Mouse (Mus musculus) lung, postnatal 25 days (tissue): Measurements from ENCODE around the gene Mbd5.
A peak's percentile ranks its signal among the peaks of the same experiment; 100 is the strongest.
"Not testable (repeated sequence)": the region's sequence is repeated elsewhere in the genome, so short reads cannot be mapped to it uniquely, and the experiment has no call there.

Source experiments
- DNase-seq: peaks from one replicate; pipeline ENCODE4 v3.0.0; 2022; ENCODE audit warnings: low spot score

Gene Mbd5

DNA sequence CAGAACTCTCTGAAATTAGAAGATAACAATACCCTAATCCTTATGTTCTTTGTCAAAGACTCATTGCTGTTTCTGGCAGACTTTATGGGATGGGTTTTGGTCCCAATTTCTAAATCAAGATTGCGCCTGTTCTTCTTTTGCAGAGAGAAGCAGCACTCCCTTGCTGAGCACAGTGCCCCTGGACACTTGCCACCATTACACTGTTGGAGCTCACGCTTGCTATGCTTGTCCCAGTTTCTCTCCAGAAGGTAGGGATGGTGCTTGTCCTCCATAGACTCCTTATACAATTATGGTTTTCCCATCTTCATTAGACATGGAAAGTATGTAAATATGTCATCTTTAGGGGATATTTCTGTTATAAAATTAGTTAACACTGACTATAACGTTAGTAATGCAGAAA is 220.5 kb downstream of the Mbd5 start:
- no peak for DNase-seq

GRCm38 (mm10) chr2:49177015-49177414 is 227.7 kb downstream of the Mbd5 start:
- DNase-seq = no peak

DNA sequence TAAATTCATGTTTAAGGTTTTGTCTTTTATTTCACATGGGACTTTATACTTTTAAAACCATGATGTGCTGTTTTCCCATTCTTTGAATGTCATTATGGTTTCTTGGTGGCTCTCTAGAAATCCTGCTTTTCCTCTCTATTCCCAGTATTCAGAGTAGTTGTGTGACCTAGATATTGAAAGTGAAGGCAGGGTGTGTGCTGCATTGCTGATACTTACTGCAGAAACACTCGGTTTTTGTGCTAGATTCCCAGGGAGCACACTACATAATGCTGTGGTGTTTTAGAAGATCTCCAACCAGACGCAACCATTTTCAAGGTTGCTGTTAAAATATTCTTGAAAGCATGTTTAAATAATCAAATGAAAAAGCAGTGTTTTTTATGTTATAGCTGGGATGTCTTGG is 241.7 kb downstream of the Mbd5 start:
- DNase-seq = no peak

GRCm38 (mm10) chr2:49191695-49192094 is 242.4 kb downstream of the Mbd5 start:
- DNase-seq = no peak

DNA sequence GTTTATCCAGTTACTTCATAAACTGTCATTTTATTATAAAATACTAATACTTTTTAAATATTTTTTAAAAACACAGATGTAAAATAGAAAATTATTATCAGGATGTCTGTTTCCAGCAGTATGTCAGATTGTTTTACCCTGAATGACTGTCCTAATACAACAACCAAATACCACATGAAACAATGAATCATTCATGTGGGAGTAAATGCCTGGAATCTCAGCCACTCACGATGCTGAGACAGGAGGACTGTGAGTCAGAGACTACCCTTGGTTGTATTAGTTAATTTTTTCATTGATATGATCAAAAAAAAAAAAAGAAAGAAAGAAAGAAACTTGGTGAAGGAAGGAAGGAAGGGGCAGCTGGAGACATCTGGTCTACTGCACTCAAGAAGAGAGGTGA is 254.8 kb downstream of the Mbd5 start:
- DNase-seq = no peak

DNA sequence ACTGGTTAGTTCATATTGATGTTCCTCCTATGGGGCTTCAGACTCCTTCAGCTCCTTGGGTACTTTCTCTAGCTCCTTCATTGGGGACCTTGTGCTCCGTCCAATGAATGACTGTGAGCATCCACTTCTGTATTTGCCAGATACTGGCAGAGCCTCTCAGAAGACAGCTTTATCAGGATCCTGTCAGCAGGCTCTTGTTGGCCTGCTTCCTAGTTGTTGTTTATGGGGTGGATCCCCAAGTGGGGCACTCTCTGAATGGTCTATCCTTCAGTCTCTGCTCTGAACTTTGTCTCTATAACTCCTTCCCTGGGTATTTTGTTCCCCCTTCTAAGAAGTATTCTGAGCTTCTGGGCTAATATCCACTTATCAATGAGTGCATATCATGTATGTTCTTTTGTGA is 256.4 kb downstream of the Mbd5 start:
- not testable (repeated sequence) for DNase-seq

GRCm38 (mm10) chr2:49209349-49209748 is 260.0 kb downstream of the Mbd5 start:
- no peak for DNase-seq

- no peak for DNase-seq
Measured at GRCm38 (mm10) chr2:49210408-49210807, 261.1 kb downstream of the Mbd5 start.

- no peak for DNase-seq
Measured at GRCm38 (mm10) chr2:49229725-49230124, 280.4 kb downstream of the Mbd5 start.

DNA sequence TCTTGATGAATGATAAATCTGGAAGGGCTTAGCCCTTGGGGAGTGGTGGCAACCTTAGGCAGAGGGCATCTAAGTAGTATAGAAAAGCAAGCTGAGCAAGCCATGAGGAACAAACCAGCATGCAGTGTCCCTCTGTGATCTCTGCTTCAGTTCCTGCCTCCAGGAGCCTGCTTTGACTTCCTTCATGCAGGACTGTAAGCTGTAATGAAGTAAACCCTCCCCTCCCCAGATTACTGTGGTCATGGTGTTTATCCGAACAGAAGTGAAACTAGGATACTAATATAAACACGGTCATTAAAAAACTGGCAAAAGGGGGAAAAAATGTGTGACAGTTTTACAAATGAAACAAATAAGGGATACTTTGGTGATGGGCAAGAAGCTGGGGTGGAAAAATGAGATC is 284.8 kb downstream of the Mbd5 start:
- no peak for DNase-seq

GRCm38 (mm10) chr2:49241715-49242114 is 292.4 kb downstream of the Mbd5 start:
- no peak for DNase-seq

- no peak for DNase-seq
Measured at GRCm38 (mm10) chr2:49264092-49264491, 314.8 kb downstream of the Mbd5 start.

GRCm38 (mm10) chr2:49272295-49272967 is 323.1 kb downstream of the Mbd5 start:
- no peak for DNase-seq

DNA sequence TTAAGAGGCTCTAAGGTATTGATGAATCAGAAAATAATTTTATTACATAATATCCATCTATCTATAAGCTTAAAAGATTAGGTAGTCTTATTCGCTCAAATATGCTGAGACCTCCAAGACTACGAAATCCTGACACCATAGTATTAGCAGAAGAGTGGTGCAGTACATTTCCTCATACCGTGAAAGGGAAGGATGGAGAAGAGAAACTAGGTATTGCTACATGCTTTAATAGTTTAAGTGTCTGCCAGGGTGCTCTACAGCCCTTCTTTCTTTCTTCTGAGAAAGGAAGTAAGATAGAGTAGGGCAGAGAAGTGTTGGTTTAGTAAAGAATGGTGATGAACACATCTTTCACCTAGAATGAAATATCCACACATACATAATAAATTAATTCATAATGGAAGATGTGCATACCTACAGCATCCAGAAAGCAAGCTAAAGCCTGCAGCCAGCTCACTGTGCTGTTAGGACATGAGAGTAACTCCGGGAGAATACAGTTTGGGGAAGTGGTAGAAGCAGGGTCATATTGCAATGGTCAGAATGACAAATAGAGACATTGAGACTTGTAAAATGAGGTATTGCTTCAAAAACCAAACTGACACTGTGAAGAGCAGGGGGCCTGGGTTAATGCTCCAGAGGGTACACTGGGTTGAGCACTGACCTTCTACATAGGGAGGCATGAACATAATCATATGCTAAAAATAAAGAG is 326.9 kb downstream of the Mbd5 start:
- DNase-seq = no peak

DNA sequence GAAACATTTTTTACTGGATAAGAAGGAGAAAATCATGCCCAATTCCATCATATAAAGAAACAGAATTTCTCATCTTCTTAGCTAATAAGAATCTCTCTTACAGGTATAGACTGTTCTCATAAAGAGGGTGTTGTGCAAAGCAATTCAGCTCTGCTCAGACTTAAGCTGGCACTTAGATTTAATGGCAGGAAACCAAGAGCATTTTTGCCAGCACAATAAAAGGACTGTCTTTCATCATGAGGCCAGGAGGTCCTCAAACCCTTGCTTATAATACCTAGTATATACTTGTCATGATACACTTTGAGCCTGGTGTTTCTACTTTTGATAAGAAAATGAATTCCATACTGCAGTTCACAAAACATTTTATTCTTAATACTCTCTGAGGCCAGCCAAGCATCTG is 331.2 kb downstream of the Mbd5 start:
- no peak for DNase-seq

DNA sequence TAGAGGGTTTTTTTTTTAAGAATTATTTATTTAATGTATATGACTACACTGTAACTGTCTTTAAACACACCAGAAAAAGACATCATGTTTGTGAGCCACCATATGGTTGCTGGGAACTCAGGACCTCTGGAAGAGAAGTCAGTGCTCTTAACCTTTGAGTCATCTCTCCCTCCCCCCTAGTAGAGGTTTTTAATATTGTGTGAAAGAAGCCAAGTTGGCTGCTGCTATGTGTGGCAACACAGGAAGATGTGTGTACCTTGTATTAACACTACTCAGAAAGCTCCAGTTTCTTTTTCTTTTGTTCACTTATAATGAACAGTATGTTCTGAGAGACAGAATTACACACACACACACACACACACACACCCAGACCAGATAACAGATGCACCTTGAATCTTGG is 334.3 kb downstream of the Mbd5 start:
- no peak for DNase-seq

- no peak for DNase-seq
Measured at GRCm38 (mm10) chr2:49286965-49287364, 337.7 kb downstream of the Mbd5 start.

- DNase-seq = no peak
Measured at GRCm38 (mm10) chr2:49291709-49292108, 342.4 kb downstream of the Mbd5 start.

DNA sequence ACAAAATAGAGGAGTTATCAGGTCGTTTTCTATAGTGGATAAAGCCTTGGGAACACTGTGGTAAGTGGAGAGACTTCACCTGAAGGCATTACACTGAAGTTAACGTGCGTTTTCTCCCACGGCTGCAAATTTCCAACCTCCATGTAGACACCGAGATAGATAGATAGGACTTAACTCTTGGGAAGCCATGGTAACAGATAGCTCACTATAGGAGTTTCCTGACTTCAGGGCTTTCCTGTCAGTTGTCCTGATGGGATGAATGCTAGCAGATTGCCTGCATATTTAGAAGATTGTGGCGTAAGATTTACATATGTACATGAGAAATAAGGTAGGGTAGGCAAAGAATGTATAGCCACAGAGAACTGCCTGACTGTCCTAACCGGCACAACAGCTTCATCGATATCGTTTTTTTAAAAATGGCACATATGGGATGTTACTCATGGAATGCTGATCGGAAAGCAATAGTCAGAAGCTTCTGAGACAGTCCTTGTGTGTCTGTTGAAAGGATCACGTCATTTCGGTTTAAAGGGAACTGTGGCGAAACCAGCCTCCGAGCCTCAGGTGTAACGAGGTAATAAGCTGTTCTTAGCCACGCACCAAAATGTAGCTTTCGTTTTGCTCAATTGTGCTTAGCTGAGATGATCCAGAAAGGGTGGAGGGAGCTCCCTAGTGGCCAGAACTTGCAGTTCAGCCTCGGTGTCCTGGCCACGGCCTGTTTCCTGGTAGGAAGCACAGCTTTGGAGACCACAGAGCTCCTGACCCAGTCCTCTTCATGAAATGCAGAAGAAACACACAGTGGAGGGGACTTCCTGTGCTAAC is 363.5 kb downstream of the Mbd5 start:
- DNase-seq = peak; percentile 89

DNA sequence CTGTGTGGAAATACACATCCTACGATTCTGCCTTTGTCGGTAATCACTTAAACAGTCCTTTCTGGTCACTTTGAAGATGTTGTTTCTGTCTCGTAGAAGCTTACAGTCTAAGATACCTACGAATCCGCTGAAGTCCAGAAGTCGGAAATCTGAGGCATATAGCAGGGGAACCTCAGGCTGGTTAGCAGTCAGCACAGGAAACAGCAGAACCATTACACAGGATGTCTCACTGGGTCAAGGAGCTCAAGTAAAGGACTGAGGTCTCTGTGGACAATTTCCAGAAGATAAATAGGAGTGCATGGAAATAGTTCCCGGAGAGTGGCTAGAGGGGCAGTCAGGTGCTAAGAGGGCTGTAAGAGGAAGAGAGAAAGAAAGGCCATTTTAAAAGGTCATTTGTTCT is 384.3 kb downstream of the Mbd5 start:
- DNase-seq = no peak

GRCm38 (mm10) chr2:49335267-49335666 is 386.0 kb downstream of the Mbd5 start:
- DNase-seq = no peak

- DNase-seq = no peak
Measured at GRCm38 (mm10) chr2:49344287-49344686, 395.0 kb downstream of the Mbd5 start.

DNA sequence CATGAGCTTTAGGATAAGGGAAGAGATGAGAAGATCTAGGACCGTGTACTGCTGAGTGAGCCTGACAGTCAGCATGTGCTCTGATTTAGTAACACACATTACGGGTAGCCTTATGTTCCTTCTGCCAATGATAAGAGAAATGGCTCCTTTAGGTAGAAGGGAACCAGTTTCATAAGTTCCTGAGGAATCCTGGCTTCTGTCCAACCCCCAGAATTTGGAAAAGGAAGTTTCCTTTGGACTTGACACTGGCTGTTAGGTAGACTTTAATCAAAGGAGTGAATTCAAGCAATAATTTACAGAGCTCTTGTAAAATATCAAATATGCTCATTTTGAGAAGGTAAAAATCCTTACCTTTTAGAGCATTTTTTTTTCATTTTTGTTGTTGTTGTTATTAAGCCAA is 396.5 kb downstream of the Mbd5 start:
- DNase-seq = no peak
